Mouse (Mus musculus) thymus, adult 2 months (tissue): ENCODE measurements around the gene Tmem211. TPM values are rescaled to one million over a fixed set of nuclear protein-coding genes. Genes with fewer than 3 reads are reported as not detected.

Experiments
- DNase-seq: peaks from one replicate; pipeline ENCODE4 v3.0.0; 2021
- H3K27ac ChIP-seq: fragments of 200-500 bp; 2 replicates; pipeline ENCODE4 v1.5.1; 2012; ENCODE audit warnings: low read length, control low read depth; ENCODE audit not compliant: control insufficient read depth, insufficient read depth
- H3K27me3 ChIP-seq: fragments of 200-500 bp; 2 replicates; pipeline ENCODE4 v1.6.1; 2012; ENCODE audit warnings: mild to moderate bottlenecking, low read length, moderate library complexity, mixed read lengths; ENCODE audit not compliant: control insufficient read depth, insufficient read depth
- H3K36me3 ChIP-seq: fragments of 200-500 bp; 2 replicates; pipeline ENCODE4 v1.6.1; 2012; ENCODE audit warnings: mild to moderate bottlenecking, low read length, moderate library complexity; ENCODE audit not compliant: control insufficient read depth, insufficient read depth
- H3K4me1 ChIP-seq: fragments of 200-500 bp; replicated peaks from 2 replicates; pipeline ENCODE4 v1.6.1; 2012; ENCODE audit warnings: low read length; ENCODE audit not compliant: control insufficient read depth, insufficient read depth
- H3K4me3 ChIP-seq: fragments of 200-500 bp; 2 replicates; pipeline ENCODE4 v1.5.1; 2012; ENCODE audit warnings: mild to moderate bottlenecking, low read length, control low read depth, moderate library complexity; ENCODE audit not compliant: control insufficient read depth, insufficient read depth
- CTCF ChIP-seq: fragments of 200-500 bp; IDR thresholded peaks from 2 replicates; pipeline ENCODE4 v1.5.1; 2012; ENCODE audit warnings: mild to moderate bottlenecking, control low read depth, low read length, moderate library complexity, borderline replicate concordance; ENCODE audit not compliant: control insufficient read depth, poor library complexity, insufficient read depth; ENCODE audit errors: extremely low read depth
- POLR2A ChIP-seq: fragments of 200-500 bp; IDR thresholded peaks from 2 replicates; pipeline ENCODE4 v1.6.1; 2012; ENCODE audit warnings: mild to moderate bottlenecking, low read length, control low read depth, moderate library complexity; ENCODE audit not compliant: control insufficient read depth, poor library complexity, insufficient read depth; ENCODE audit errors: extremely low read depth
- WGBS: fragments of 180-500 bp; shearing (Covaris S2); methylation state at CpG from one replicate; pipeline ENCODE4 v1.1.7; 2018; 5-methylcytosine and 5-hydroxymethylcytosine counted together
- polyA plus RNA-seq: library from polyadenylated mRNA; depleted of rRNA; stranded (reverse); fragments of >200 nt; gene quantifications from 2 replicates; pipeline ENCODE4 v1.2.3, GENCODE M21; 2012

Tmem211 gene
- polyA plus RNA-seq, 1 experiment, result not detected

- Histone ChIP-seq H3K27ac (no peak overlapping the region), H3K4me3 (no peak overlapping the region), H3K36me3 (no peaks in the 10 kb centered on the region), H3K4me1 (no peaks in the 10 kb centered on the region; the same call in 1 of the 2 replicates), H3K27me3 (no peaks in the 10 kb centered on the region)
- WGBS, result 50% methylated on average over 13 of the region's 13 CpGs
- DNase-seq, result no peak
- TF ChIP-seq POLR2A, result no peak
- TF ChIP-seq CTCF, result no peak
These were observed 16.8 kb upstream of the Tmem211 start for GRCm38 (mm10) chr5:113209898-113210297.

GRCm38 (mm10) chr5:113210314-113210713 is 16.4 kb upstream of the Tmem211 start:
- no peak for DNase-seq
- TF ChIP-seq CTCF, result no peak
- no peak for TF ChIP-seq POLR2A
- H3K27ac ChIP-seq, result no peak overlapping the region
- 89% methylated on average over 6 of the region's 6 CpGs for WGBS
- H3K27me3 ChIP-seq, result no peaks in the 10 kb centered on the region
- H3K4me3 ChIP-seq, result no peak overlapping the region
- H3K4me1 ChIP-seq, result no peaks in the 10 kb centered on the region; the same call in 1 of the 2 replicates
- no peaks in the 10 kb centered on the region for H3K36me3 ChIP-seq

- Histone ChIP-seq H3K4me3 (no peak overlapping the region), H3K4me1 (no peaks in the 10 kb centered on the region), H3K27ac (no peak overlapping the region), H3K27me3 (no peaks in the 10 kb centered on the region), H3K36me3 (no peaks in the 10 kb centered on the region)
- TF ChIP-seq POLR2A, result no peak
- TF ChIP-seq CTCF, result no peak
- DNase-seq, result no peak
- 83% methylated on average over 10 of the region's 10 CpGs for WGBS
These were observed 14.4 kb upstream of the Tmem211 start for GRCm38 (mm10) chr5:113212156-113212835.

DNA sequence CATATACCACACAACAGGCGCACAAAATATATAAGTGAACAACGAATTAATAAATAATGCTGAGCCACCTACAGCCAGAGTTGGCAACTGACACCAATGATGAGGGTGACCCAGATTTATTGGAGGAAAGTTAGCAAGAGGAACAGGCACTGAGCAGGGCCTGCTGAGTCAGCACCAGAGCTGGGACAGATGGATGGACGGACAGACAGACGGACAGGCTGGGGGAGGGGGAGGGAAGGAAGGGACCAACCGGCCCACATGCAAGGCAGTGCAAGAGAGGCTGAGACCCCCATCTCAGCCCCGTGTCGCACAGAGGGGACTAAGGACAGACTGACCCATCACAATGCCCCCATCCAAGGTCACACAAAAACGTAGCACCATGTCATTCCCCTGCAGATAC is 12.7 kb upstream of the Tmem211 start:
- 86% methylated on average over 8 of the region's 8 CpGs for WGBS
- no peak for DNase-seq
- no peak for TF ChIP-seq CTCF
- TF ChIP-seq POLR2A, result no peak
- H3K36me3 ChIP-seq, result no peaks in the 10 kb centered on the region
- no peaks in the 10 kb centered on the region for H3K4me1 ChIP-seq
- no peaks in the 10 kb centered on the region for H3K27me3 ChIP-seq
- H3K4me3 ChIP-seq, result no peak overlapping the region
- no peak overlapping the region for H3K27ac ChIP-seq

DNA sequence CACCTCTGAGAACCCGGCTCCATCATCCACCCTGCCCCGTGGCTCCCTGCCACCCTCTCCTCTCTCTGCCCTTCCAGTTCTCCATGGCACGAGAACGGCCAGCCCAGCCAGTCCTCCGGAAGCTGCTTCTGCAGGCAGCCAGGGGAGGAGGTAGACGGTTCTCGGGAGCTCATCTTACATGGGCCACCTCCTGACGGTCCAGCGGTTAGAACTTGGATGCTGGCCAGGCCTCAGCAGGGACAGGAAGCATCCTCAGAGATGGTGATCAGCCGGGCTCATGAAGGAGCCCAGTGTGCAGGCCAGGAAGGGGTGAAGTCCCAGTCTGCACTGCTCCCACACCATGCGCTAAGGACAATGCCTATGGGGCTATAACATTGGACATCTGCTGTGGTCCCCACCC is 12.3 kb upstream of the Tmem211 start:
- no peak overlapping the region for H3K27ac ChIP-seq
- H3K4me3 ChIP-seq, result no peak overlapping the region
- TF ChIP-seq CTCF (no peak), POLR2A (no peak)
- H3K27me3 ChIP-seq, result no peaks in the 10 kb centered on the region
- no peak for DNase-seq
- H3K36me3 ChIP-seq, result no peaks in the 10 kb centered on the region
- WGBS, result 53% methylated on average over 11 of the region's 11 CpGs
- no peaks in the 10 kb centered on the region for H3K4me1 ChIP-seq

DNA sequence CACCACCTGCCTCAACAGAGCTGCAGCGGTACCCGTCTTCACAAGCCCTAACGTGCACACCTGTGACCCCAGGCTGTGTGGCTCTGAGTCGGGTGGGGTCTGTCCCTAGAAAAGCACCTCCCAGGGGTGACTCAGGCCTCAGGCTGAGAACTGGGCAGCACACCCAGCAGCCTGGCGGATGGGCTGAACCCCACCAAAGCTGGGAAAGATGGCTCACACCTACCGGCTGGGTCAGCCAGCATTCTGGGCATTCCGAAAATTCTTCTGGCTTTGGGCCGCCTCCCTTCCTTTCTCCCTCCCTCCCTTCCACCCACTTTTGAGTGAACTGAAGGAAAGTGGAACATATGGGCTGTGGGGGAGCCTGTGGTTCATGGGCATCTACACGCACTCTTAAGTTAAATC is 11.1 kb upstream of the Tmem211 start:
- H3K27me3 ChIP-seq, result no peaks in the 10 kb centered on the region
- H3K27ac ChIP-seq, result no peak overlapping the region
- no peak for DNase-seq
- no peak for TF ChIP-seq CTCF
- no peak for TF ChIP-seq POLR2A
- no peaks in the 10 kb centered on the region for H3K36me3 ChIP-seq
- H3K4me3 ChIP-seq, result no peak overlapping the region
- WGBS, result 93% methylated on average over 9 of the region's 9 CpGs
- H3K4me1 ChIP-seq, result peaks cover 2% of the 10 kb centered on the region; the same call in 1 of the 2 replicates

GRCm38 (mm10) chr5:113216328-113216960 is 10.3 kb upstream of the Tmem211 start:
- Histone ChIP-seq H3K4me1 (peaks cover 5% of the 10 kb centered on the region), H3K4me3 (no peak overlapping the region), H3K27ac (no peak overlapping the region), H3K36me3 (no peaks in the 10 kb centered on the region), H3K27me3 (no peaks in the 10 kb centered on the region)
- TF ChIP-seq CTCF, result no peak
- TF ChIP-seq POLR2A, result no peak
- no peak for DNase-seq
- 90% methylated on average over 14 of the region's 14 CpGs for WGBS
